Mouse (Mus musculus): ENCODE results near the gene Pcbp1.
A peak's percentile ranks its signal among the peaks of the same experiment; 100 is the strongest.
"Not testable (repeated sequence)": the region's sequence is repeated elsewhere in the genome, so short reads cannot be mapped to it uniquely, and the experiment has no call there.

The Pcbp1 gene

DNA sequence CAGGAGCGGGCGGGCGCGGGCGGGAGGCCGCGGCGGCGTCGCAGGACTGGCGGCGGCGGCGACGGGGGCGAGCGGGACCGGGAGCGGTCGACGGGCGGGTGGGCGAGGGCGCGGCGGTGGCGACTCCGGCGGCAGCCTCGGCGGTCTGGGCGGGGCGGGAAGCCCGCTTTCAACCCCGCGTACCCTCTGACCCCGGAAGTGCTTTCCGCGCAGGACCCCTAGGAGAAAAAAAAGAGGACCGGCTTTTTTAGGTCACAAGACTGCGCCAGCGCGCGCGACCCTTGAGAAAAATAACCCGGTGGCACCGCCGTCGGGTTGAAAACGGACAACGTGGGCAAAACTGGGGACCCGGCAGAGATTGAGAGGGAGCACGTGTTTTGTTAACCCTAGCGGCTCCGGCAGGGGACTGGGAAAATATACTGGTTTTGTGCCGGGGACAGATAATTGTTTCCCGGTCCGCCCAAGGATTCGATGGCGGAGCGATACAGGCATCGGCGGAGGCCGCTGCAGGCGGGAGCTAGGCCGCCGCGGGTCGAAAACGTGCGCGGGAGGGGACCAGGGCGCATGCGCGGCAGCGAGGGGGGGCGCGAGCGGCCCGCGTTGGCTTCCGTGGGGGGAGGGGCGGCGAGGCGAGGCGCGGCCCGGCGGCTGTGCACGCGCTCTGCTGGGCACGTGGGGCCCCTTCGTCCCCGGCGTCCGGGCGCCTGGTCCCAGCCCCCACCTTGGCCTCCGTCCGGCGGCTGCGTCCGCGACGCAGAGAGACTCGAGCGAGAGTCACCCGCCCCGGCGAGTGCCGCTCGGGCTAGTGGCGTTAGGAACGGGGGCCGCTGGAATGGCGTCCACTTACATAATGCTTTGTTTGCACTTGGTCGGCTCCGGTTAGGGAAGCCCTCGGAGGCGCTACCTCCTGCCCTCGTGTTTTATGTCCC is at the start of gene Pcbp1:
Gene Pcbp1 (minus strand): TSS at position 290 of the 929 bp plus-strand sequence.
- DNase-seq (ENCODE audit: extremely low spot score), result peak; percentile 97

DNA sequence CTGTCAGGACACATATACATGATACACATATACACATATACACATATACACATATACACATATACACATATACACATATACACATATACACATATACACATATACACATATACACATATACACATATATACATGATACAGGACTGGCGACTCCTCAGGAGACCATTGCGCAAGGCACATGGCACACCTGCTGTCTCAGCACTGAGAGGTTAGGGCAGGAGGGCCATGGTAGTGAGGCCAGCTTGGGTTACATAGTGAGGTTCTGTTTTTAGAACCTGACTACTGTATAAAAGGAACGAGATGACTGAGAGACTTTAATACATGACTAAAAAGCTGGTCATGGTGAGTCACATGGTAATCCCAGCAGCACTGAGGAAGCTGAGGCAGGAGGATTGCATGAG is 48.4 kb upstream of the Pcbp1 start:
- no peak for DNase-seq (ENCODE audit: extremely low spot score)

DNA sequence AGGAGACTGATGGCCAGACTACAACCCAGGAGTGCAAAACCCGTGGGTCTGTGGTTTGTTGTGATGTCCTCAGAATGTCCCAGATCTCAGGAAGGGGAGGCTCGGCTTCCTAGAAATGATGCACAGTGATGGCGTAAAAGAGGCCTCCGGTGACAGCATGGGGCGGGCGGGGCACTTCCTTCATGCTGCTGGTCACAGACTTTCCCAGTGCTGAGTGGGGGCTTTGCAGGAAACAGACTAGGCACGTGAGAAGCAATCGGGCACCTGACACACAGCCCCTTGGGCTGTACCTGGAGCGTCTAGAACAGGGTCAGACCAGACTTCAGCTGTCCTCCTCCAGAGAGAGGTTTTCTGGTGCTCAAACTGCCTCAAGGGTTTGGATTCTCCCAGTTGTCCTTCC is 44.7 kb upstream of the Pcbp1 start:
- no peak for DNase-seq (ENCODE audit: extremely low spot score)

DNA sequence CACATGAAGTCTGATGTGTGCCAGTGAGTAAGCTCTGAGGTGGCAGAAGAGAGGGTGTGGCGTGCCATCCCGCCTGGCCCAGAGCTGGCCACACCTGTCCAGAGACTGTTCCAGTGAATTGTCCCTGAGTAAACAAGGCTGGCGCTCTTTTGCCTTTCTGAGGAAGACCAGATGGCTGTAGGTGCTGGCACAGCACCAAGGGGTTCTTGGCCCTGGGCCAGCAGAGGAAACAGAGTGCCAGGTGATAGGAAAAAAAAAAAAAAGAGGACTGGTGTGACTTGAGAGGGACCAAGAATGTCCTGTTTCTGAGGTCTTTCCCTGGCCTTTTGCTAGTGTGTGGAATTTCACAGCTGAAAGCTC is 43.3 kb upstream of the Pcbp1 start:
- no peak for DNase-seq (ENCODE audit: extremely low spot score)

DNA sequence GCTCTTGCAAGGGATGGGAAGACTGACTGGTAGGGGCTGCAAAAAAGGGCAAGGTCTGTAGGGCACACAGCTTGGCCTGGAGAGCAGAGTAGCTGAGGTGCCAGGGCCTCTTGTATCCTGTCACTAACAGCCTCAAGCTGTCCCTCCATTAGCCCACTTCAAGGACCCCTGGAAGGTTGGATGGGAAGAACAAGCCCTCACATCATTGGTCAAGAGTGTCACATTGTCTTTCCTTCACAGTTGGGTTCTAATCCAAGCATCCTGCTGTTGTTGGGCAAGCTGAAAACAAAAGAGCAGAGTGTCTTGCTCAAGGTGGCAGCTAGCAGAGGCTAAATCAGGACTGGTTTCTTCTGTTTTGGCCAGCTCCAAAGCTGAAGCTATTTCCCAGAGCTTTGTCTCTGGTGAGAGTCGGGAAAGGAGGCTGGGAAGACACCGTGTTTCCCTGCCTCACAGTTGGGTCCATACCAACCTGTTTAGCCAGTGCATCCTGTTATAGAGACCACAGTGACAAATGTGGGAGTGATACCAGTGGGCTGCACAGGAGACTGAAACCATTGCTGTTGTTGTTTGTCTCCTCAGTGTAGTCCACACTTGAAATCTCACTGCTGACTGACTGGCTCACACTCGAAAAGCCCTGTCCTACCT is 42.8 kb upstream of the Pcbp1 start:
- no peak for DNase-seq (ENCODE audit: extremely low spot score)

DNA sequence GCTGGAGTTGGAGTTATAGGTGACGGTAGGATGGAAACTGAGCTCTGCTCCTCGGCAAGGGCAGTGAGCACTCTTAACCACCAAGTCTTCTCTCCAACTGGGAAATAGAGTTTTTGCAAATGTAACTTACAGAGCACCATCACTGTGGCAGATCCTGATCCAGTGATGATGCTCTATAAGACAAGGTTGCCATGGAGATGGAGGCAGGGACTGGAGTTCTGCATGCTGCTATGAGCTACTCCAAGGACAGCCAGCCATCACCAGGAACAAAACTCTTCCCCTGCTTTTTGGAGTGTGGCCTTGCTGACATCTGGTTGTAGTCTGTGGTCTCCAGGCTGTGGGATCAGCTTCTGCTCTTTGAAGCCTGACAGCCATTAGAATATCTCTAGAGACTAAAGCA is 39.7 kb upstream of the Pcbp1 start:
- no peak for DNase-seq (ENCODE audit: extremely low spot score)

DNA sequence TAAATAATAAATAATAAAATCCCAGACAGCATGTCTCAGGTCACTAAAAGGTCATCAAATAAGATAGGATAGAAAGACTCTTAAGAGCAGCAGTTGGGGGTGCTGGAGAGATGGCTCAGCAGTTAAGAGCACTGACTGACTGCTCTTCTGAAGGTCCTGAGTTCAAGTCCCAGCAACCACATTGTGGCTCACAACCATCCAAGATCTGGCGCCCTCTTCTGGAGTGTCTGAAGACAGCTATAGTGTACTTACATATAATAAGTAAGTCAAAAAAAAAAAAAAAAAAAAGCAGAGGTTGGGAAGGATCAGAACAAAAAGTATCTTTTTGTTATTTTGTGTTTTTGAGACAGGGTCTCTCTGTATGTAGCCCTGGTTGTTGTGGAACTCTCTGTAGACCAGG is 31.1 kb upstream of the Pcbp1 start:
- DNase-seq (ENCODE audit: extremely low spot score), result not testable (repeated sequence)

DNA sequence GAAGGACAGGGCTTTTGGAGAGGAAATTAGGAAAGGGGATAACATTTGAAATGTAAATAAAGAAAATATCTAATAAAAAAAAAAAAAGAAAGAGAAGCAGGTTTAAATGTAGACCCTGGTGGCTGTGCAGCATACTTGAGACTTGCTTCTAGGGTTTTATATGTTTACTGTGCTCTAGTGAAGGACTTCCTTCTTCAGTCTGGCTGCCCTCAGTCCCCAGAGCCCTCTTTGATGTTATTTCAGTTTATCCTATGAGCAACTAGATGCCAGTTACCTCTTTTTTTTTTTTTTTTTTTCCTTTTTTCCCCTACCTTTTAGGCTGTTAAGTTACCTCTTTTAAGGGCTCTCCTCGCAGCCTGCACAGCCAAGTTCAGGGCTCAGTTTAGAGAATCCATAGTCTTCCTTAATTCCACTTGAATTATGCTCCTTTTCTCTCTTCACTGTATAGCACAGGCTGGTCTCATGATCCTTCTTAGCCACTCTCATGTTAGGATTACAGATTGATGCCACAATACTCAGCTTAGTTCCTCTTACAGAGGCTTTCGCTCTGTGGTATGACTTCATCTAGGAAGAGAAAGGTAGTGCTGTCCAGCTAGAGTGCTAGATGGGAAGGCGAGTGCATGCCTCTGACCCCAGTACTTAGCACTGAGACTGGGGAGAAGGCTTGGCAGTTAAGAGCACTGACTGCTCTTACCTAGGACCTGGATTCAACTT is 30.4 kb upstream of the Pcbp1 start:
- DNase-seq (ENCODE audit: extremely low spot score), result no peak

DNA sequence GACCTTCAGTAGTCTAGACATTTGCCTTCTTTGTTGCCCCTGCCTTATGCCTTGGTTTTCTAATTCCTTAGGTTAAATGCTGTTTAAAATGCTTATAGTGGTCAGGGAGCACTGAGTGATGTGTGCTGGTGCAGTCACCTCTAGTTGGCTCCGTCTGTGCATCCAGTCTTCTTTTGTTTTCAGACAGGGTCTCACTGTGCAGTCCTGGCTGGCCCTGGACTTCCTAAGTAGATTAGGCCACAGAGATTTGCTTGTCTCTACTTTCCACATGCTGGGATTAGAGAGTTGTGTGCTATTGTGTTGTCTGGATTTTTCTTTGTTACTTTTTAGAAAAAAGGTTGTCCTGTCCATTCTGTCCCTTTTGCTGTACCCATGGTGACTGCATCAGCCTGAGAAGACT is 24.5 kb upstream of the Pcbp1 start:
- no peak for DNase-seq (ENCODE audit: extremely low spot score)

DNA sequence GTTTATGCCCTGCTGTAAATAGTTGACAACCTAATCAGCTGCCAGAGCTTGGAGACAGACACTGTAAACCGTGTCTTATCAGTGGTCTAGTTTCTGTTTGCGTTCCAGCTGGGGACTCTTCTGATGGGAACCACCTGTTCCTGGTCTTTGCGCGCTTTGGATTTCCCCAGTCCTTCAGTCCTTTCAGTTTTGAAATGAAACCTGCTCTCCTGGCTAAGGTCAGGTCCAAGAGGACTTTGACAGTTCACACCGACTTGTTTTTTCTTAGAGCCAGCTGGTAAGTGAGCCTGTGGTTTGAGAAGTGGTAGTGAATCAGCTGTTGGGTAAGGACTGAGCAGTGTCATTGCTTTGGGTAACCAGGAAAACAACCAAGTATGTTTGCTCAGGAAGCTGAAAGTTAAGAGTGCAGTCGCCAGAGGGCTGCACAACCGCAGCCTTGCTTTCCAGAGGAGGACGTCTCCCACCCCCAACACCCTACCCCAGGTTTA is 21.8 kb upstream of the Pcbp1 start:
- DNase-seq (ENCODE audit: extremely low spot score), result no peak

DNA sequence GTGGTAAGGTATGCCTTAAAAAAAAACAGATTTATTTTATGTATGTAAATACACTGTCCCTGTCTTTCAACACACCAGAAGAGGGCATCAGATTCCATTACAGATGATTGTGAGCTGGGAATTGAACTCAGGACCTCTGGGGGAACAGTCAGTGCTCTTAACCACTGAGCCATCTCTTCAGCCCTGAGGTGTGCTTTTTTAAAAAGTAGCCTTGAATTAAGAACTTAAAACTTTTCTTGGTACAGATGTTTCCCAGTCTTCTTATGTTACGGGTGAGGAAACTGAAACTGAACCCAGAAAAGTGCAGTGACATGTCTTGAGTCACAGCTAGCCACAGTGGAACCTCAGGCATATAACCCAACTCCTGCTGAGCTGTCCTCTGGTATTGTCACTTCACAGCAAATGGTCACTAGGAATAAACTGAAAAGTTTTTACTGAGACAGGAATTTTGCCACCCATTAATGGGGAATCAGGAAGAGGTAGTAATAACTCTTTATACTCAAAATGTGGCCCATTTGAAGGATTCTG is 21.2 kb upstream of the Pcbp1 start:
- DNase-seq (ENCODE audit: extremely low spot score), result no peak

DNA sequence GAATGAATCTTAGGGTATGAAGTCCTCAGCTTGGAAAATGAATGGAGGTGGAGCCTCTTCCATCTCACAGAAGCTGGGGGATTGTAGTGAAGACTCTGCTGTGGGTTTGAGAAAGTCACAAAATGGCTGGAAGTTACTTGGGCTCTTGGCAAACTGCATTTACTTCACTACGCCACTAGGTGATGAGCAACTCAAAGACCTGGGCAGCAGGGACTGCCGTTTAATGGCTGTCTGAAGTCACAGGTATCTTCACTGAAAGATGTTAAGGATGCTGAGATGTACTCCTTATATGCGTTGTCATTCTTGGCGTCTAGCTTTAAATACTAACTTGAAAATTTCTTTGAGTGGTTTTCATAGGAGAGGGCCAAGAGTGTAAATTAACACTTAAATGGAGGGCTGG is 19.1 kb upstream of the Pcbp1 start:
- peak; percentile 25 for DNase-seq (ENCODE audit: extremely low spot score)

DNA sequence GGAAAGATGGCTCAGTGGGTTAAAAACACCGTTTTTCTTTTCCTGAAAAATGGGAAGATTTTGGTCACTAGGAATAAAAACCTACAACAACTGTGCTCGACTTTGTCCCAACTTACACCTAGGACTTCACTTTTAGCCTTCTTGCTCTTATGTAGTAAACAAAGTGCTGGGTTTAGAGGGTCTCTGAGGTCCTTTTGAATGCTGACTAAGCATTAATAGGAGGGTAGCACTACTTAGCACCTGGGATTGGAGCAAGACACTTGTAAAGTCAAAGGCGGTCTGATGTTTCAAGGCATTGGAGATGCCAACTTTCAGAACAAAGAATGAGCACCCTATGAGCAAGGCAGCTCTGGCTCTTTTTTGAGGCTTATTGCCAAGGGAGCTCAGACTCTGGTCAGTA is 17.7 kb upstream of the Pcbp1 start:
- DNase-seq (ENCODE audit: extremely low spot score), result no peak

DNA sequence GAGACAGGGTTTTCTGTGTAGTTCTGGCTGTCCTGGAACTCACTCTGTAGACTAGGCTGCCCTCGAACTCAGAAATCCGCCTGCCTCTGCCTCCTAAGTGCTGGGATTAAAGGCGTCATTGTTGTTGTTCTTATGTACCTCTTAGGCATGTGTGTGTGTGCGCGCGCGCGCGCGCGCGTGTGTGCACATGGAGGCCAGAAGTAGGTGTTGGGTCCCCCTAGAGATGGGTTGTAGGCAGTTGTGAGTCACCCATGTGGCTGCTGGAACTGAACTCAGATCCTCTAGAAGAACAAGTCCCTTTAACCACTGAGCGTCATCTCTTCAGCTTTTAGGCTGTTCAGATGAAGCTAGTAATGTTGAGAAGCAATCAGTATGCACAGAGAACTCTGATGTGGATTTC is 16.9 kb upstream of the Pcbp1 start:
- DNase-seq (ENCODE audit: extremely low spot score), result no peak

DNA sequence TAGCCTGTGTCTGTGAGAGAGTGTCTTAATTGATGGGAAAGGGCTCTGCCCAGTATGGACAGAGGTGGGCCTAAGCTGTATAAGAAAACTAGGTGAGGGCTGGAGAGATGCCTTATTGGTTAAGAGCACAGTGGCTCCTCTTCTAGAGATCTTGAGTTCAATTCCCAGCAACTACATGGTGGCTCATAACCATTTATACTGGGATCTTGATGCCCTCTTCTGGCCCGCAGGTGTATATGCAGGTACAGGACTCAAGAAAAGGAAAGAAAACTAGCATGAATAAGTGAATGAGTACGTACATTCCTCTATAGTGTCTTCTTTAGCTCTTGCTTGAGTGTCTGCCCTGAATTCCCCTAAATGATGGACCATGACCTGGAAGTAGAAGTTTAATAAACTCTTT is 15.5 kb upstream of the Pcbp1 start:
- DNase-seq (ENCODE audit: extremely low spot score), result no peak

DNA sequence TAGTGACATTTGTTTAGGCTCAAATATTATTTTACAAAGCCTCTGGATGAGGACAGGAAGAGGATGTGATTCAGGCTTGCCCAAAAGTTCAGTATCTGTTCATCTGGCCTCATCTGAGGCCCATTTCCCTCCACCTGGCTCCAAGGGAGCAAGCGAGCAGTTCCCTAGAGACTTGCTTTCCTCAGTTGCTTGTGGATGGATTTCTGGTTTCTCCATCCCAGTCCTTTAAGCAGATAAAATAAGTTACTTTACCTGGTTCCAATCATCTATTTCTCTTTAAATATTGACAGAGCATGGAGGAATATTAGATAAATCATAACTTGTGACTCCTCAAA is 2.3 kb upstream of the Pcbp1 start:
- no peak for DNase-seq (ENCODE audit: extremely low spot score)

DNA sequence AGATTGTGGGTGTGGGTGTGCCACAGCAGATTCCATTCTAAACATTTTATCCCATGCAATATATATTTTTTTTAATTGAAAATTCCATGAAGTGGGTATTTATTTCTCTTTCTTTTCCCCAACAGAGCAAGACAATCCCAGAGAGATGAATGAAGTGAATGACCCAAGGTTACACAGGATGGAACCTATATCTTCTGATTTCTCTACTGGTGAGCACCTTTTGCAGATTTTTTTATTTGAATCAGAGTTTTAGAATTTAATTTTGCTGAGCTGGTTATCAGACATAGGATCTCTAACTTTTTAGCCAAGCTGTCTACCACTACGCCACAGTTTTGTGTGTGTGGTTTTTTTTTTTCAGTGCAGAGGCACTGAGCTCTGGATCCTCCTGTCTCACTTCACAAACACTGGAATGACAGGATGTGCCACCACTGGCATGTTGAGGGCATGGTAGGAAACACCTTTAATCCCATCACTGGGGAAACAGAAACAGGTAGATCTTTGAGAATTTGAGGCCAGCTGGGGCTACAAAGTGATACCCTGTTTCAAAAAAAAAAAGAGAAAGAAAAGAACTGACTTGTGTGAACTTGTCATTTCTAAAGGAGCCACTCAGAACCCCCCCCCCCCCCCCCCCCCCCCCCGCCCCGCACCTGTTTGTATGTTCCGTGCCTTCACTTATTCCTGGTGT is 1.8 kb upstream of the Pcbp1 start:
- no peak for DNase-seq (ENCODE audit: extremely low spot score)

DNA sequence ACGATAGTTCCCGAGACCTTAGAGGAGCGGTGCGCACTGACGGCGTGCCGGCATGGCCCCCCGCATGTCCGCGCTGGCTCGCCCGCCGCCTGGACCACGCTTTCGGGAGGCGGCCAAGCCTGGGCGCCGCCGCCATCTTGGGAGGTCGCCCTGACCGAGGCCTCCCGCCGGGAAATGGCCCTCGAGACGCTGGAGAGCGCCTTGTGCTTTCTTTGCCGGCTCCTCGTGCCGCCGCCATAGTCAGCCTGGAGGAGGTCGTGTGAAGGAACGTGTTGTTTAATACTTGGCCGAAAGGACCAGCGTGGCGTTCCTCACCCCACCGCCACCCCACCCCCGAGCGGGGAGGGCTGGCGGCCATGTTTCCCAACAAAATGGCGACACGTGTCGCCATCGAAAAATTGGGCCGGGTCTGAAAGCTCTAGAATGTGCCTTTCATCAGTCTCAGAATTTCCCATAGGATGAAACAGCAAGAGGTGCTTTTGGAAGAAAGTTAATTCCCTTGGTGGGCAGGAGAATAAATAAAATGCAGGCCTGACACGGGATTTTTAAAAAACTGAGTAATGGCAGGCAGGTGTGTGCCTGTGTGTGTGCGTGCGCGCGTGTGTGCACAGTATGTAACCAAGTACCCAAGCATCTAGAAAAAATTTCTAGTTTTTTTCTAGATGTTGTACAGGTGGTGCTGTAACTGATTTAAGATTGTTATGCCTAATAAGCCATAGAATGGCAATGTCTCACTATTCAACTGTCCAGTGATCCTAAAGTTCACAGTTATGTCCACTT is 1.0 kb upstream of the Pcbp1 start:
- peak; percentile 91 for DNase-seq (ENCODE audit: extremely low spot score)

DNA sequence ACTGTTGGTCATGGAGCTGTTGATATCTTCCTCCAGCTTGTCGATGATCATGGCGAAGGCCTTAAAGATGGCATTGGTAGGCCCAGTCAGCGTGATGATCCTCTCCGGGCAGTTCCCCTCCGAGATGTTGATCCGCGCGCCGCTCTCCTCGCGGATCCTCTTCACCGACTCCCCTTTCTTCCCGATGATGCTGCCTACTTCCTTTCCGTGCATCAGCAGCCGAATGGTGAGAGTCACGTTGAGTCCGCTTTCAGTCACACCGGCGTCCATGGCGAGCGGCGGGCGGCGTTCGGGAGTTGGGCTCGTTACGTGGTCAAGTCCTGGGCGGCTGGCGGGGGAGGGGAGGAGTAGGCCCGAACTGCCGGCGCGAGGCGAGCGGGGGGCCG is 482 bp downstream of the Pcbp1 start:
- DNase-seq (ENCODE audit: extremely low spot score), result peak; percentile 87

DNA sequence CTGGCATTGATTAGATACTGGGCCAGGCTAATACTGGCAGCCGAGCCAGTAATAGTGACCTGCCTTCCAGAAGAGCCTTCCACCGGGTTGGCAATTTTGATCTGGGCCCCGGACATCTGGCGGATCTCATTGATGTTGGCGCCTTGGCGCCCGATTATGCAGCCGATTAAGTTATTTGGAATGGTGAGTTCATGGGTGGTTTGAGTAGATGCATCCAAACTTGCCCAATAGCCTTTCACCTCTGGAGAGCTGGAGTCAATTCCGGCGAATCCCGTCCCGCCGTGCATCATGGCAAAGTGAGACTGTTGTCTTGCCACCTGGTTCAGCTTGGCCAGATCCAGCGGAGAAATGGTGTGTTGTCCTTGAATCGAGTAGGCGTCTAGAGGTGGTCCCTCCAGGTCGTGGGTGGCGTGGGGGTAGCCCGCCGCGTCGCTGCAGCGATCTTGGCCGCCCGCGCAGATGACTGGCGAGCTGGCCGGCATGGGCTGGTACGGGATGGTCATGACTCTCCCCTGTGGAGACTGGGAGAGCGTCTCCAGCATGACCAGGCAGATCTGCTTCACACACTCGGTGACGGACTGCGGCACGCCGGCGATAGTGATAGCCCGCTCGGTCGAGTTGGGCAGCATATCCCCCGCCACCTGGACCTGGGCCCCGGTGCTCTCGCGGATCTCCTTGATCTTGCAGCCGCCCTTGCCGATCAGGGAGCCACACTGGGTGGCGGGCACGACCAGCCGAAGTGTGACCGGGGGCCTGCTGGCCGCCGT is 1.1 kb downstream of the Pcbp1 start:
- DNase-seq (ENCODE audit: extremely low spot score), result no peak
